Mouse (Mus musculus) CH12F3 (cell line): ENCODE results near the gene Drap1.

Experiments used
- in situ Hi-C: fragments of 300-500 bp; cut with MboI; formaldehyde crosslinking; loops from 2 replicates; pipeline ENCODE4 v1.14.3; 2020; ENCODE audit warnings: low sequenced_read_pairs

The Drap1 gene

GRCm38 (mm10) chr19:5424782-5425741 is at the start of gene Drap1, which contains the start of gene AI837181:
Drap1 (minus strand) TSS chr19:5424979.
AI837181 (plus strand) TSS chr19:5425144.
- in situ Hi-C loops: no loop called here

DNA sequence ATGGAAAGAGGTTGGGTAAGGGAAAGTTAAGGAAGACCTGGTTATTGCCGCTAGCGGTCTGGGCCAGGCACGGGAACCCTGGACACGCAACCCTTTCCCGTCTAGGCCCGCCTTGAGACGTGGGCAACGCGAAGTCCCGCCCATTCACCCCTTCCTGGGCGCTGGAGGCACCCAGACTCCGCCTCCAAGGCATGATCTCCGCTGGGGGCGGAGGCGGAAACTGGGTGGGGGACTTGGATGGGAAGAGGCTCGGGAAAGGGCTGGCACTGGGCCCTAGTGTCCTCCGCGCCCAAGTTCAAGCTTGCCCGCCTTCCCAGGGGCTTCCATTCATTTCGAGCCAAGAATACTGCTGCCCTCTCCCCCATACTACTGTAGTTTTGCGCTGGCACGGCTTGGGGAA is 48.9 kb upstream of the Drap1 start, which contains the start of gene Efemp2:
Efemp2 (plus strand) TSS at position 235 of the 400 bp plus-strand sequence.
- in situ Hi-C loops: no loop called here

DNA sequence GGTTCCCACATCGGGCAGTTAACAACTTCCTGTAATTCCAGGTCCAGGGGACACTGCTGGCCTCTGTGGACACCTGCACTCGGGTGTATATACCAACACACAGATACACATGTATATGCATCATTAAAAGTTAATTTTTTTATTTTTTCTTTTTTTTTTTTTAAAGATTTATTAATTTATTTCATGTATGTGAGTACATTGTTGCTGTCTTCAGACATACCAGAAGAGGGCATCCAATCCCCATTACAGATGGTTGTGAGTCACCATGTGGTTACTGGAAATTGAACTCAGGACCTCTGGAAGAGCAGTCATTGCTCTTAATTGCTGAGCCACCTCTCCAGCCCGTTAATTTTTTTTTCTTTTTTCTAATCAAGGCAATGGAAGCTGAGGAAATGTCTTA is 48.1 kb upstream of the Drap1 start:
- in situ Hi-C loops: no loop called here

- in situ Hi-C loops: no loop called here
Measured at GRCm38 (mm10) chr19:5471846-5472245, 47.1 kb upstream of the Drap1 start.

DNA sequence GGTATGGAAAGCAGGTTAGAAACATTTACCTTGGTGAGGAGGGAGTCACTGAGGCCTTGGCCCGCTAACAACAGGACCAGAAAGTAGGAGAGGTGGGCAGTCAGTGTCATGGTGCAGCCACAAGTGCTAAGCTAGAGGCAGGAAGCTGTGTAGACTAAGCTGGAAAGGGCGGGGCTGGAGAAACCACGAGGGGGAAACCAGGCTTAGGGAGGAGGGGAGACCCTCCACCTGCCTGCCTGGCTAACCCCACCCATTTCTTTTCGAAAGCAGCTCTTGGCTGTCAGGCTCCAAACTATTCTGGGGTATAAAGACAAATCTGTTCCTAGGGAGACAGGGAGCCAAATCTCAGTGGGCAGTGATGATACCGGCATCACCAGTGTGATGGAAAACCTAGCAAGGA is 43.6 kb upstream of the Drap1 start, which contains the start of gene Ctsw:
Ctsw (minus strand) TSS at position 134 of the 400 bp plus-strand sequence.
- in situ Hi-C loops: no loop called here

- in situ Hi-C loops: no loop called here
Measured at GRCm38 (mm10) chr19:5466916-5467500, 42.2 kb upstream of the Drap1 start.

GRCm38 (mm10) chr19:5465037-5465436 is 40.3 kb upstream of the Drap1 start:
- in situ Hi-C loops: no loop called here

DNA sequence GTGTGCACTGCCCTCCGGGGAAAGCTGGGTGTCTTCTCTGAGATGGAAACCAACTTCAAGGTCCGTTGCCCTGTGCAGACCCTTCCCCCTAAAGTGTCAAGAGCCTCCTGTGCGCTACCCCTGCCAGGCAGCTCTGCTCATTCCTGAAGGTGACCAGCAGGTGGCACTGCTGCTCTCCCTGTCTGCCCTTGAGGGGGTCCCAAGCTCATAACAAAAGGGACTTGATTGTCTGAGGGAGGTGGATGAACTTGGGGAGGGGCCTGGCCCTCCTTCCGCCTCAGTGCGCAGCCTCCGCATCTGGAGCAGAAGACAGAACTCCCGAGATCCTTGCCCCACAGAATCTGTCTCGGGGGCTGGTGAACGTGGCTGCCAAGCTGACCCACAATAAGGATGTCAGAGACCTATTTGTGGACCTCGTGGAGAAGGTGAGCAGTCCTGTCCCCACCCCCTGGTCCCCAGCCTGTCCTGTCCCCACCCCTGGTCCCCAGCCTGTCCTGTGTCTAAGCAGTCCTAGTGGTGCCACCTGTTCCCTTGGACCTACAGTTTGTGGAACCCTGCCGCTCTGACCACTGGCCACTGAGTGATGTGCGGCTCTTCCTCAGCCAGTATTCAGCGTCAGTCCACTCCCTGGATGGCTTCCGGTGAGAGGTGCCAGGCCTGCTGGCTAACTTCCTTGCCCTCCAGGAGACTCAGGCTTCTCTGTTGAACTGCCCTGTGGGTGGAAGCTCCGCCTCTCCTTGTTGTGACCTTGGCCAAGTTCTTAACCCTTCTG is 39.2 kb upstream of the Drap1 start:
- in situ Hi-C loops: no loop called here

- in situ Hi-C loops: no loop called here
Measured at GRCm38 (mm10) chr19:5463212-5463611, 38.4 kb upstream of the Drap1 start.

GRCm38 (mm10) chr19:5461411-5461810 is 36.6 kb upstream of the Drap1 start:
- in situ Hi-C loops: no loop called here

- in situ Hi-C loops: no loop called here
Measured at GRCm38 (mm10) chr19:5460465-5460911, 35.7 kb upstream of the Drap1 start, which contains the start of gene Fibp. Fibp (plus strand) TSS chr19:5460615.

- in situ Hi-C loops: no loop called here
Measured at GRCm38 (mm10) chr19:5459896-5460295, 35.1 kb upstream of the Drap1 start.

- in situ Hi-C loops: no loop called here
Measured at GRCm38 (mm10) chr19:5459019-5459418, 34.2 kb upstream of the Drap1 start.

GRCm38 (mm10) chr19:5457746-5458442 is 33.1 kb upstream of the Drap1 start, which contains the start of gene Ccdc85b:
Ccdc85b (minus strand) TSS chr19:5457894.
- in situ Hi-C loops: no loop called here

GRCm38 (mm10) chr19:5456922-5457745 is 32.4 kb upstream of the Drap1 start:
- in situ Hi-C loops: no loop called here

- in situ Hi-C loops: no loop called here
Measured at GRCm38 (mm10) chr19:5456241-5456921, 31.6 kb upstream of the Drap1 start.

GRCm38 (mm10) chr19:5455568-5455967 is 30.8 kb upstream of the Drap1 start:
- in situ Hi-C loops: no loop called here

DNA sequence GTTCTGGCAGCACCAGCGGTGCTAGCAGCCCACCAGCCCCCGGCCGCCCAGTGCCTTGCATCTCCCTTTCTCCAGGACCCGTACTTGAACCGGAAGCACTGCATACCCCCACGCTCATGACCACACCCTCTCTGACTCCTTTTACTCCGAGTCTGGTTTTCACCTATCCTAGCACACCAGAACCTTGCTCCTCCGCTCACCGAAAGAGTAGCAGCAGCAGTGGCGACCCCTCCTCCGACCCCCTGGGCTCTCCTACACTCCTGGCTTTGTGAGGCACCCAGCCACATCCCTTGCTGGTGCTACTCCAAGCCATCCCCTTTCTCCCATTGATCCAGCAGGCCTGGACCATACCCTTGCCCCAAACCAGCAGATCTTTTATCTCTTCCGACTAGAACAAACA is 30.3 kb upstream of the Drap1 start:
- in situ Hi-C loops: no loop called here

DNA sequence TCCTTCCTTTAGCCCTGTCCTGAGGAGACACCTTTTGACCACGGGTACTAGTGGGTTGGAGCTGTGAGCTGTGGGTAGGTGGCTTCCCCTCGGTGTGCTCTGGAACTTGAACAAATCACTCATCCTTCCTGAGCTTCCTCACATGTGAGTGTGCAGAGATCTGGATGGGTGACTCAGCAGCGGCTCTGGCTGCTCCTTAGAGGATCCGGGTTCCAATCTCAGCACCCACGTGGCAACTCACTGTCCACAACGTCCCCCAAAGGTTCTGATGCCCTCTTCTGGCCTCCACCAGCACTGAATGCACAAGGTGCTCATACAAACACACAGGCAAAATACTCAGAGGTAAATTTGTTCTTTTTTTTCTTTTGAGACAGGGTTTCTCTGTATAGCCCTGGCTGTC is 27.0 kb upstream of the Drap1 start:
- in situ Hi-C loops: no loop called here
